Mouse (Mus musculus) myocyte (in vitro differentiated cells): ENCODE measurements around the gene Asl. TPM values are rescaled to one million over a fixed set of nuclear protein-coding genes. Genes with fewer than 3 reads are reported as not detected.

Experiments
- H3K27me3 ChIP-seq: one replicate; pipeline ENCODE4 v1.6.1; 2011; ENCODE audit not compliant: control insufficient read depth, insufficient read depth, insufficient read length
- H3K36me3 ChIP-seq: one replicate; pipeline ENCODE4 v1.6.1; 2011; ENCODE audit not compliant: control insufficient read depth, insufficient read depth
- H3K4me2 ChIP-seq: one replicate; pipeline ENCODE4 v1.6.1; 2011; ENCODE audit warnings: low read depth, control low read depth
- H3K4me3 ChIP-seq: one replicate; pipeline ENCODE4 v1.5.1; 2011; ENCODE audit warnings: mild to moderate bottlenecking, control low read depth, moderate library complexity
- H3K79me2 ChIP-seq: one replicate; pipeline ENCODE4 v1.6.1; 2011; ENCODE audit not compliant: control insufficient read depth, insufficient read depth
- H3ac ChIP-seq: one replicate; pipeline ENCODE4 v1.6.1; 2011; ENCODE audit not compliant: control insufficient read depth, insufficient read length
- CEBPB ChIP-seq: IDR thresholded peaks from 2 replicates; pipeline ENCODE4 v1.6.1; 2011; ENCODE audit warnings: mild to moderate bottlenecking, moderate library complexity; ENCODE audit not compliant: poor library complexity, insufficient read depth, severe bottlenecking
- E2F4 ChIP-seq: IDR thresholded peaks from one replicate; pipeline ENCODE4 v1.6.1; 2011; ENCODE audit warnings: mild to moderate bottlenecking, control low read depth, moderate library complexity; ENCODE audit not compliant: insufficient read depth
- MAX ChIP-seq: IDR thresholded peaks from one replicate; pipeline ENCODE4 v1.6.1; 2011; ENCODE audit warnings: low read depth, mild to moderate bottlenecking, control low read depth
- MYOD1 ChIP-seq, 3 experiments: IDR thresholded peaks; one replicate each; pipeline ENCODE4 v1.6.1; 2011; ENCODE audit warnings: control low read depth in 2 of 3, low read depth in 2 of 3, mild to moderate bottlenecking in 2 of 3, moderate library complexity in 1 of 3; ENCODE audit not compliant: insufficient read length in 2 of 3, control insufficient read depth in 1 of 3
- MYOG ChIP-seq, 3 experiments: IDR thresholded peaks; one replicate each; pipeline ENCODE4 v1.6.1; 2011; ENCODE audit warnings: control low read depth in 2 of 3, low read depth in 2 of 3, mild to moderate bottlenecking in 2 of 3; ENCODE audit not compliant: insufficient read length in 2 of 3, control insufficient read depth in 1 of 3, insufficient read depth in 1 of 3
- POLR2A ChIP-seq: IDR thresholded peaks from one replicate; pipeline ENCODE4 v1.6.1; 2011; ENCODE audit warnings: low read depth, mild to moderate bottlenecking, control low read depth, moderate library complexity; ENCODE audit not compliant: insufficient read length
- POLR2AphosphoS2 ChIP-seq: IDR thresholded peaks from one replicate; pipeline ENCODE4 v1.6.1; 2011; ENCODE audit warnings: low read depth, control low read depth; ENCODE audit not compliant: insufficient read length
- REST ChIP-seq: IDR thresholded peaks from one replicate; pipeline ENCODE4 v1.6.1; 2011; ENCODE audit warnings: mild to moderate bottlenecking, control low read depth, moderate library complexity; ENCODE audit not compliant: insufficient read depth, insufficient read length
- SRF ChIP-seq: IDR thresholded peaks from one replicate; pipeline ENCODE4 v1.6.1; 2011; ENCODE audit warnings: low read depth; ENCODE audit not compliant: control insufficient read depth, insufficient read length
- TCF12 ChIP-seq: IDR thresholded peaks from one replicate; pipeline ENCODE4 v1.6.1; 2011; ENCODE audit warnings: mild to moderate bottlenecking, control low read depth; ENCODE audit not compliant: poor library complexity, insufficient read depth, severe bottlenecking
- TCF3 ChIP-seq: IDR thresholded peaks from one replicate; pipeline ENCODE4 v1.6.1; 2011; ENCODE audit warnings: low read depth, control low read depth; ENCODE audit not compliant: insufficient read length
- USF1 ChIP-seq: IDR thresholded peaks from one replicate; pipeline ENCODE4 v1.6.1; 2011; ENCODE audit warnings: low read depth, mild to moderate bottlenecking, control low read depth, moderate library complexity
- polyA plus RNA-seq: library from polyadenylated mRNA; unstranded; fragments of >200 nt; fragmentation: generic; extraction: Trizol; gene quantifications from one replicate; pipeline ENCODE4 v1.2.1, GENCODE M21; 2012; ENCODE audit warnings: missing spikeins

The Asl gene
- polyA plus RNA-seq, 1 experiment: 45.8 TPM

- peaks cover 33% of the 10 kb centered on the region for H3K36me3 ChIP-seq
- H3K4me2 ChIP-seq: no peak overlapping the region
- H3K79me2 ChIP-seq: no peaks in the 10 kb centered on the region
- no peak for TF ChIP-seq POLR2AphosphoS2
- TF ChIP-seq MYOD1 (IDR thresholded peaks at IDR 0.05; ENCODE audit: control insufficient read depth in 1 of 3, insufficient read length in 2 of 3, low read depth in 2 of 3): no peak
- no peak for TF ChIP-seq CEBPB
- no peak for TF ChIP-seq MAX
- TF ChIP-seq E2F4: no peak
- TF ChIP-seq SRF: no peak
- no peak for TF ChIP-seq TCF3
- no peak for TF ChIP-seq TCF12
- TF ChIP-seq USF1: no peak
- no peak for TF ChIP-seq REST
- TF ChIP-seq MYOG (IDR thresholded peaks at IDR 0.05; ENCODE audit: control insufficient read depth in 1 of 3, insufficient read depth in 1 of 3, insufficient read length in 2 of 3, low read depth in 2 of 3): no peak
- TF ChIP-seq POLR2A: no peak
- no peak overlapping the region for H3K4me3 ChIP-seq
- H3ac ChIP-seq: no peak overlapping the region
- no peaks in the 10 kb centered on the region for H3K27me3 ChIP-seq
These were observed 17.1 kb upstream of the Asl start for GRCm38 (mm10) chr5:130046100-130046499.

- Histone ChIP-seq H3K79me2 (no peaks in the 10 kb centered on the region), H3K4me2 (no peak overlapping the region), H3K36me3 (peaks cover 40% of the 10 kb centered on the region), H3K4me3 (no peak overlapping the region), H3ac (no peak overlapping the region), H3K27me3 (no peaks in the 10 kb centered on the region)
- TF ChIP-seq CEBPB (no peak), POLR2A (no peak), MYOD1 (IDR thresholded peaks at IDR 0.05; ENCODE audit: control insufficient read depth in 1 of 3, insufficient read length in 2 of 3, low read depth in 2 of 3) (no peak), POLR2AphosphoS2 (no peak), MYOG (IDR thresholded peaks at IDR 0.05; ENCODE audit: control insufficient read depth in 1 of 3, insufficient read depth in 1 of 3, insufficient read length in 2 of 3, low read depth in 2 of 3) (no peak), USF1 (no peak), E2F4 (no peak), TCF12 (no peak), SRF (no peak), MAX (no peak), REST (no peak), TCF3 (no peak)
These were observed 15.2 kb upstream of the Asl start for GRCm38 (mm10) chr5:130044201-130044695.

- Histone ChIP-seq H3K27me3 (no peaks in the 10 kb centered on the region), H3K36me3 (peaks cover 40% of the 10 kb centered on the region), H3K79me2 (no peaks in the 10 kb centered on the region), H3ac (no peak overlapping the region), H3K4me2 (no peak overlapping the region), H3K4me3 (no peak overlapping the region)
- TF ChIP-seq MYOD1 (IDR thresholded peaks at IDR 0.05; ENCODE audit: control insufficient read depth in 1 of 3, insufficient read length in 2 of 3, low read depth in 2 of 3) (no peak), POLR2AphosphoS2 (no peak), REST (no peak), TCF12 (no peak), MYOG (IDR thresholded peaks at IDR 0.05; ENCODE audit: control insufficient read depth in 1 of 3, insufficient read depth in 1 of 3, insufficient read length in 2 of 3, low read depth in 2 of 3) (no peak), TCF3 (no peak), MAX (no peak), POLR2A (no peak), USF1 (no peak), CEBPB (no peak), SRF (no peak), E2F4 (no peak)
These were observed 14.7 kb upstream of the Asl start for GRCm38 (mm10) chr5:130043741-130044140.

GRCm38 (mm10) chr5:130041262-130041661, 12.2 kb upstream of the Asl start:
- TF ChIP-seq CEBPB (no peak), REST (no peak), TCF12 (no peak), MYOG (IDR thresholded peaks at IDR 0.05; ENCODE audit: control insufficient read depth in 1 of 3, insufficient read depth in 1 of 3, insufficient read length in 2 of 3, low read depth in 2 of 3) (no peak), POLR2A (no peak), TCF3 (no peak), SRF (no peak), MAX (no peak), MYOD1 (IDR thresholded peaks at IDR 0.05; ENCODE audit: control insufficient read depth in 1 of 3, insufficient read length in 2 of 3, low read depth in 2 of 3) (no peak), E2F4 (no peak), USF1 (no peak), POLR2AphosphoS2 (no peak)
- H3K79me2 ChIP-seq: no peaks in the 10 kb centered on the region
- H3K4me2 ChIP-seq: no peak overlapping the region
- no peak overlapping the region for H3K4me3 ChIP-seq
- no peaks in the 10 kb centered on the region for H3K27me3 ChIP-seq
- H3K36me3 ChIP-seq: peaks cover 27% of the 10 kb centered on the region
- H3ac ChIP-seq: no peak overlapping the region
